Mouse (Mus musculus): ENCODE measurements around the gene Poc1a. TPM values are rescaled to one million over a fixed set of nuclear protein-coding genes. Genes with fewer than 3 reads are reported as not detected.

Gene Poc1a
- polyA plus RNA-seq (2015; fragmentation: Nextera tagmentation; extraction: Ambion mirVana) = 29.8 TPM in 2 replicates

GRCm38 (mm10) chr9:106280808-106281544, at the start of gene Poc1a:
Gene Poc1a, plus strand, starts transcription at chr9:106281061.

GRCm38 (mm10) chr9:106368112-106368717, 87.4 kb downstream of the Poc1a start, which contains the start of gene Dusp7:
Gene Dusp7, plus strand, starts transcription at chr9:106368632.

Other genes with a start within 250 kb of the Poc1a start
- 0.22 TPM in 2 replicates for gene Col6a4, start 184.3 kb upstream of the Poc1a start, polyA plus RNA-seq (2015; fragmentation: Nextera tagmentation; extraction: Ambion mirVana)
- gene Glyctk, start 122.9 kb upstream of the Poc1a start, polyA plus RNA-seq (2015; fragmentation: Nextera tagmentation; extraction: Ambion mirVana) = 0.93 and 1.1 TPM in 2 replicates
- 10.7 and 11.4 TPM in 2 replicates for gene Wdr82, start 110.1 kb upstream of the Poc1a start, polyA plus RNA-seq (2015; fragmentation: Nextera tagmentation; extraction: Ambion mirVana)
- gene Ppm1m, start 81.3 kb upstream of the Poc1a start, polyA plus RNA-seq (2015; fragmentation: Nextera tagmentation; extraction: Ambion mirVana) = 23.2 and 34.1 TPM in 2 replicates
- gene Twf2, start 78.0 kb upstream of the Poc1a start, polyA plus RNA-seq (2015; fragmentation: Nextera tagmentation; extraction: Ambion mirVana) = 41.6 and 51.7 TPM in 2 replicates
- gene Tlr9, start 58.5 kb upstream of the Poc1a start, polyA plus RNA-seq (2015; fragmentation: Nextera tagmentation; extraction: Ambion mirVana) = 0.29 and 0.41 TPM in 2 replicates
- 64.1 and 89.0 TPM in 2 replicates for gene Alas1, start 32.4 kb upstream of the Poc1a start, polyA plus RNA-seq (2015; fragmentation: Nextera tagmentation; extraction: Ambion mirVana)
- 9.0 and 11.9 TPM in 2 replicates for gene Dusp7, start 87.6 kb downstream of the Poc1a start, polyA plus RNA-seq (2015; fragmentation: Nextera tagmentation; extraction: Ambion mirVana)
- gene Rpl29, start 148.4 kb downstream of the Poc1a start, polyA plus RNA-seq (2015; fragmentation: Nextera tagmentation; extraction: Ambion mirVana) = 805 and 852 TPM in 2 replicates
- 10.7 and 12.2 TPM in 2 replicates for gene Acy1, start 157.3 kb downstream of the Poc1a start, polyA plus RNA-seq (2015; fragmentation: Nextera tagmentation; extraction: Ambion mirVana)
- 2.9 and 4.4 TPM in 2 replicates for gene Abhd14b, start 166.4 kb downstream of the Poc1a start, polyA plus RNA-seq (2015; fragmentation: Nextera tagmentation; extraction: Ambion mirVana)
- gene Abhd14a, start 166.6 kb downstream of the Poc1a start, polyA plus RNA-seq (2015; fragmentation: Nextera tagmentation; extraction: Ambion mirVana) = 17.5 and 19.9 TPM in 2 replicates
- gene Pcbp4, start 172.2 kb downstream of the Poc1a start, polyA plus RNA-seq (2015; fragmentation: Nextera tagmentation; extraction: Ambion mirVana) = 3.9 and 7.1 TPM in 2 replicates
- 0.17 TPM in 1 of 2 replicates, not detected in the other for gene Gpr62, start 184.9 kb downstream of the Poc1a start, polyA plus RNA-seq (2015; fragmentation: Nextera tagmentation; extraction: Ambion mirVana)
- 29.7 and 32.9 TPM in 2 replicates for gene Rrp9, start 194.9 kb downstream of the Poc1a start, polyA plus RNA-seq (2015; fragmentation: Nextera tagmentation; extraction: Ambion mirVana)
- 3.2 and 4.3 TPM in 2 replicates for gene Parp3, start 195.9 kb downstream of the Poc1a start, polyA plus RNA-seq (2015; fragmentation: Nextera tagmentation; extraction: Ambion mirVana)
- not detected in 2 replicates for gene Iqcf1, start 218.9 kb downstream of the Poc1a start, polyA plus RNA-seq (2015; fragmentation: Nextera tagmentation; extraction: Ambion mirVana)
- not detected in 2 replicates for gene Iqcf5, start 233.5 kb downstream of the Poc1a start, polyA plus RNA-seq (2015; fragmentation: Nextera tagmentation; extraction: Ambion mirVana)